Mouse (Mus musculus) liver, adult 2 months (tissue): ENCODE measurements at regions not wholly inside any gene's neighbourhood (a gene's known extent, or its start where the extent isn't known, plus 50 kb on each side); places are given as distances from the start of the nearest gene placed in this dataset.

Experiments
- CTCF ChIP-seq: fragments of 200-500 bp; IDR thresholded peaks from 2 replicates; pipeline ENCODE4 v1.5.1; 2011; ENCODE audit warnings: low read depth, low read length, control low read depth
- POLR2A ChIP-seq: fragments of 200-500 bp; IDR thresholded peaks from 2 replicates; pipeline ENCODE4 v1.6.1; 2011; ENCODE audit warnings: low read length, control low read depth; ENCODE audit not compliant: insufficient read depth; ENCODE audit errors: extremely low read depth

GRCm38 (mm10) chr14:76616367-76616683 lies 59.6 kb upstream of the Serp2 start:
- no peak for TF ChIP-seq CTCF
- TF ChIP-seq POLR2A, result no peak
